Mouse (Mus musculus) olfactory bulb, adult 2 months (tissue): ENCODE measurements around the gene Klhl7. TPM values are rescaled to one million over a fixed set of nuclear protein-coding genes. Genes with fewer than 3 reads are reported as not detected.

Source experiments
- H3K27ac ChIP-seq: fragments of 200-500 bp; 2 replicates; pipeline ENCODE4 v1.5.1; 2012; ENCODE audit warnings: low read depth, low read length; ENCODE audit not compliant: insufficient read depth
- H3K4me1 ChIP-seq: fragments of 200-500 bp; 2 replicates; pipeline ENCODE4 v1.6.1; 2012; ENCODE audit warnings: low read length; ENCODE audit not compliant: control insufficient read depth, insufficient read depth
- H3K4me3 ChIP-seq: fragments of 200-500 bp; 2 replicates; pipeline ENCODE4 v1.5.1; 2012; ENCODE audit warnings: mild to moderate bottlenecking, low read depth, low read length, moderate library complexity; ENCODE audit not compliant: insufficient read depth
- CTCF ChIP-seq: fragments of 200-500 bp; IDR thresholded peaks from 2 replicates; pipeline ENCODE4 v1.5.1; 2012; ENCODE audit warnings: low read depth, mild to moderate bottlenecking, low read length, moderate library complexity; ENCODE audit not compliant: insufficient read depth
- POLR2A ChIP-seq: fragments of 200-500 bp; IDR thresholded peaks from 2 replicates; pipeline ENCODE4 v1.6.1; 2012; ENCODE audit warnings: mild to moderate bottlenecking, low read depth, low read length, moderate library complexity; ENCODE audit not compliant: insufficient read depth
- WGBS: fragments of 180-500 bp; shearing (Covaris S2); methylation state at CpG from one replicate; pipeline ENCODE4 v1.1.7; 2018; 5-methylcytosine and 5-hydroxymethylcytosine counted together
- polyA plus RNA-seq: library from polyadenylated mRNA; stranded (reverse); fragments of >200 nt; gene quantifications from 2 replicates; pipeline ENCODE4 v1.2.4, GENCODE M21; 2012; ENCODE audit warnings: low replicate concordance; ENCODE audit not compliant: missing spikeins, insufficient read depth, insufficient read length

Klhl7 gene
- polyA plus RNA-seq, 1 experiment = not detected

DNA sequence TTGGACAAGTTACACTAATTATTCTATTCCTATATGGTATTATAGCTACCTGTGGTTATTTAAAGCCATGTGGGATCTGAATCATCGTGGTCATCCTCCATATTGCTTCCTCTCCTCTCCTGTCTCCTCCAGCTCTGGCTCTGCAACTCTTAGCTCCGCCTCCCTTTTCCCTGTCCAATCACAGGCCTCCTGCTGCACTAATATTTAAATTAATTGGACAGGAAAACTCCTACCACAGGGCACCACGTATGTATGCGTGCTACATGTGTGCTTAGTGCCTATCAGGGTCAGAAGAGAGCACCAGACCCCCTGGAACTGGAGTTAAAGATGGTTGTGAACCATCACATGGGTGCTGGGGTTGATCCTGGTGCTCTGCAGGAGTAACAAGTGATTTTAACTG lies 88.1 kb downstream of the Klhl7 start:
- TF ChIP-seq CTCF (no peak), POLR2A (no peak)
- H3K27ac ChIP-seq = no peak overlapping the region
- H3K4me1 ChIP-seq = no peaks in the 10 kb centered on the region
- 84% methylated on average over 4 of the region's 4 CpGs for WGBS
- no peak overlapping the region for H3K4me3 ChIP-seq

DNA sequence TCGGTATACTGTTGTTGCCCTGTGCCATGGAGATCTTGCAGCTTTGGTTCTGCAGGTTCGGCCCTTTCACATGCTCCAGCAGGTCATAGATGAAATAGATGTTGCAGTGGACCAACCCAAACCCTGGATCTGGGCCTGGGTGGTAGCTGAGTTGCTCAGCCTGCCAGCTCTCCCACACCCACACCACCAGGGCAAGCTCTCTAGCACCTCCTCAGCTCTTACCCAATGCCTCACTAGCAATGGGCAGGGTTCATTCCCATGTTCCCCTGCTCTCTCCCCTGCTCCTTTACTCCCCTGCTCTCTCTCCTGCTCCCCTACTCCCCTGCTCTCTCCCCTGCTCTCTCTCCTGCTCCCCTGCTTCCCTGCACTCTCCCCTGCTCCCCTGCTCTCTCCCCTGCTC lies 91.4 kb downstream of the Klhl7 start:
- 72% methylated on average over 2 of the region's 2 CpGs for WGBS
- H3K4me3 ChIP-seq = no peak overlapping the region
- no peak overlapping the region for H3K27ac ChIP-seq
- TF ChIP-seq POLR2A = no peak
- no peak for TF ChIP-seq CTCF
- no peaks in the 10 kb centered on the region for H3K4me1 ChIP-seq

DNA sequence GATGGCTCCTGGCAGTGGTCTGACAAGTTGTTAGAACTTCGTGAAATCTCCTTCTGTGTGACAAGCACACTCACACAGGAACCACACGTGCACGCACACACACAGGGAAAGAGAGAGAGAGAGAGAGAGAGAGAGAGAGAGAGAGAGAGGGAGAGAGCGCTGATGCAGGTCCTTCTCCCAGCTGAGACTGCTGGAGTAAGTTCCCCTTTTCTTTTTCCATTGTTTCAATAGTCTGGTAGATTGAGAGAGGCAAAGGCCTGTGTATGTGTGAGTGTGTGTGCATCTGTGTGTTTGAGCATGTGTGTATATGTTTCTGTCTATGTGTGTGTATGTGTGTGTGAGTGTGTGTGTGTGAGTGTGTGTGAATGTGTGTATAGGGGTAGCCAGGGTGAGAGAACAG lies 100.6 kb downstream of the Klhl7 start:
- Histone ChIP-seq H3K4me1 (peaks cover 2% of the 10 kb centered on the region; the same call in 1 of the 2 replicates), H3K4me3 (no peak overlapping the region), H3K27ac (no peak overlapping the region)
- WGBS = 78% methylated on average over 4 of the region's 4 CpGs
- no peak for TF ChIP-seq POLR2A
- no peak for TF ChIP-seq CTCF

DNA sequence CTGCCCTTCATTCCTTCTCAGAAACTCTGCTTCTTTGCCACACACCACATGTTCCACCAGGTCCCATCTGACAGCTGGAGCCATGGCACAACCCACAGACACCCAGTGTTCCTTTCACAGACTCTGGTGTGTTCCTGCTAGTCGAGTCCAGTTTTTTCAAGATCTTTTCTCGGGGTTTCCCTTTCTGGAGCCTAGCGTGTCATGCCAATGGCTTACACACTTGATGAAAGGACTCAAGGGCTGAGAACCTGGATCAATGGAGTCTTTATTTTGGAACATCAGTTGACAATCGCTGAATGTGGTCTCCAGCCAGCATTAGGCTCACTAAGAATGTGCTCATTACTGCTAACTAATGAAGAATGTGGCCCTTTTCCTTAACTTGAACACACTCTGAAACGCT lies 102.1 kb downstream of the Klhl7 start:
- Histone ChIP-seq H3K4me3 (no peak overlapping the region), H3K27ac (no peak overlapping the region), H3K4me1 (peaks cover 2% of the 10 kb centered on the region; the same call in 1 of the 2 replicates)
- no peak for TF ChIP-seq CTCF
- TF ChIP-seq POLR2A = no peak
- 37% methylated on average over 5 of the region's 5 CpGs for WGBS

DNA sequence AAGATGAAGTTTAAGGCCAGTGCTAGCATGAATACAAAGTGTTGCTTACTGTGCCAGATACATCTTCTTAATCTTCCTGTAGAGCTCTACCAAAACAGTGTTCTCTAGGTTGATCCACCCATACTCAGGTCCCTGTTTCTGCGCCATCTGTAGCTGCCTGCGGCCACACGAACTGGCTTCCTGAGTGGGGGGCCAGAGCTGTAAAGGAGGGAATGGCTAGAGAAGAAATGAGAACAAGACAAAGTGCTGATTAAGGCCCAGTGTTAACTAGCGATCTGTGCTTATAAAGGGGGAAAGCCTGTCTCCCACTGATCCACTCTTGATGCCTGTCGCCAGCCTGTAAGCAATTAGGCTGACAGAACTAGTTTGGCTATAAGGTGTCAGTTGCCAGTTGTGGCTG lies 102.9 kb downstream of the Klhl7 start:
- H3K4me1 ChIP-seq = peaks cover 2% of the 10 kb centered on the region; the same call in 1 of the 2 replicates
- TF ChIP-seq CTCF (no peak), POLR2A (no peak)
- 82% methylated on average over 5 of the region's 5 CpGs for WGBS
- no peak overlapping the region for H3K4me3 ChIP-seq
- no peak overlapping the region for H3K27ac ChIP-seq

DNA sequence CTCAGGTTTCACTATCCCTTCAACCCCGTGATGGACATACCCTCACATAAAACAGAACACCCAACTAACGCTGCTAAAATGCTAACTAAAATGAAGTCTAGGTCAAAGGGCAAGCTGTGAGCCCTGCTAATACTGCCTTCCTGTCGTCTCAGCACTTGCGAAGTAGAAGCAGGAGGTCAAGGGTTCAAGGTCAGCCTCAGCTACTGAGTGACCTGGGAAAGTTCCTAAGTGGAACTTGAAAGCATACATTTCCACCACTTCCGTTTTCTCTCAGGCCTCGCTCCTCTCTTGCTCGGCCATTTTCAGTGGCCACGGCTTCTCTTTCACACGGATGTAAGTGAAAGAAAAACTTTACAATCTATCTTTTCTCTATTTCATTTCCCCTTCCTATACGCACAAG lies 107.6 kb downstream of the Klhl7 start:
- H3K27ac ChIP-seq = no peak overlapping the region
- WGBS = 84% methylated on average over 10 of the region's 10 CpGs

DNA sequence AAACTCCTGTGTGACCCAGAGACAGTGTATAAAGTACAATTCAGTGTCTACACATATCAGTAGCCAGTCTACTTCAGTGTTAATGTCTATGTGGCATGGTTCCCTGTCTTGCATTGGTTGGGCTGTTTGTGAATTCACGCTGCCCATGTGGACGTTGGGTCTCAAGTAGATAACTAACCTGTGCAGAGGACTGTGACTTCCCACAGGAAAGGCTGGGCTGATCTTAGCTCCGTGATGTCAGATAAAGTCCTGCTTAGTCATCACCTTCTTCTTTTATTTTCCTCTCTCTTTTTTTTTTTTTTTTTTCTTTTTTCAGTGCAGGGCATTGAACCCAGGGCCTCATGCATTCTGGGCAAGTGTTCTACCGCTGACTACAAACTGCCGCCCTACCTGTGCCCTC lies 108.1 kb downstream of the Klhl7 start:
- H3K4me1 ChIP-seq = no peaks in the 10 kb centered on the region
- WGBS = 93% methylated on average over 5 of the region's 5 CpGs
- H3K4me3 ChIP-seq = no peak overlapping the region
- no peak for TF ChIP-seq CTCF
- no peak for TF ChIP-seq POLR2A
- no peak overlapping the region for H3K27ac ChIP-seq

More for the DNA sequence above, 107.6 kb downstream of the Klhl7 start:
- H3K4me1 ChIP-seq = no peaks in the 10 kb centered on the region
- no peak for TF ChIP-seq CTCF
- TF ChIP-seq POLR2A = no peak
- no peak overlapping the region for H3K4me3 ChIP-seq

Other genes starting within 250 kb of the Klhl7 start
- gene Fam126a, start 69.9 kb upstream of the Klhl7 start, polyA plus RNA-seq = not detected in 2 replicates
- gene Nupl2, start 64.4 kb downstream of the Klhl7 start, polyA plus RNA-seq = not detected in 2 replicates